Mouse (Mus musculus) brain, embryonic 18.5 days (tissue): ENCODE measurements around the gene Mapk8ip3.

Experiments
- DNase-seq: peaks from one replicate; pipeline ENCODE4 v3.0.0-alpha.2; 2012; ENCODE audit warnings: low read depth, low spot score

The Mapk8ip3 gene

DNA sequence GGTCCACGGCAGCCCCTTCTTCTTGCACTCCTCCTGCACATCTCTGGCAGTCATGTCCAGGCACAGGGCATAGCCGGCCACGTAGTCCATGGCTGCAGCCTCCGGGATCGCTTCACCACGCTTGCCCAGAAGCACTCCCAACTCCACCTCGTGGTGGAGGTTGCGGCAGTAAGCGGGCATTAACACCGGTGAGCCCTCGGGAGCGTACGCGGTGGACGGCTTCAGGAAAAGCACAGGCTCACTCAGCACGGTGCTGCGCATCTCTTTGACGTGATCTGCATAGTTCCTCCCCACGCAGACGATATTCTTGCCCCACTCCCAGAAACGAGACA, 87.1 kb downstream of the Mapk8ip3 start:
- no peak for DNase-seq

DNA sequence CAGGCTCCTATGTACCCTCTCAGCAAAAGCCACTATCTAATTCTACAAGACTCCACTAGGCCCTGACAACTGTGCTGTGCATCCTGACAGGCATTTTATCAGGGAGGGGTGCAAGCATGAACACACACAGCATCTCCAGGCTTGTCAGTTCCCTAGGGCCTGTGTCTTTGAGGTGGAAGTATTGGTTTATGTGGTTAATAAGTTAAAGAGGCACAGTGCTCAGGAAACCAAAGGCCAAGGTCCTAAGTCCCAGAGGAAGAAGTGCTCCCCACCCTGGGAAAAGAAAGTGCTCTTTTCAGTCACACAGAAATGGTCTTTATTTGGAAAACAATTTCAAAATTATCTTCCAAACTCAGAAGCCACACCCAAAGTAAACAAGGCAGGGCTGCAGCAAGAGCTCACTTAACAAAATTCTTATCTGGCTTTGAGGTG, 88.2 kb downstream of the Mapk8ip3 start:
- no peak for DNase-seq

DNA sequence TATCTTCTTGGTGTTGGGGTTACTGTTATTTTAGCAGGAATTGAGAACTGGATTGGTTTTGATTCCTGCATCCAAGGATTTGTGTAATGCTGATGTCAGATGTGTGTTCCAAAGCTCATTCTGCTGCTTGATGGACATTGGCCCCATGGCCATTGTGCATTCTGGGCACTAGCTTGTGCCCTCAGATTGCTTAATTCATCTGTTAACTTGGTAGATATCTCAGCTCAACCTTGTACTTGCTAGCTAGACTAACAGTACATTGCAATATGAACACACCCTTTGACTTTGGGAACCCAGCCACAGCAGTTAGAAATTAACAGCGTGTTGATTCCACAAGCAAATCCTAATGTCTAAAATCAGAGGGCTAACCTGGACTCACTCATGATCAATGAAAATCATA, 89.4 kb downstream of the Mapk8ip3 start:
- DNase-seq, result no peak

DNA sequence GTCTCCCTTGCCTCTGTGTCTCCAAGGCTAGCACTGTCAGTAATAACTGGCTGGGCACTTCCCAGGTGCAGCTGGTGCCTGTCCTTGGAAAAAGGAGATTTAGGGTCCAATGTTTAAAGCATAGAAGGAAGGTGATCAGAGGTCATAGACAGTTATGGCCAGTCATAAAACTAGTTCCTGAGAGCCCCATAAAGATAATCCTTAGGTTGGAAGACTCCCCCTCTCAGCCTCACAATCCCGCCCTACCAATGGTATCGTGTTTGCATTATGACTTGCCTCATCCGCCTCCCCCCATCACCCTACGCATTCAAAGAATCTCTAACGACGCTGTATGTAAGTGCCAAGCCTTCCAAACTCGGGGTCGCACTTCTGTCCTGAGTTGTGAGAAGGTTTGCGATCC, 92.3 kb downstream of the Mapk8ip3 start:
- DNase-seq, result no peak

DNA sequence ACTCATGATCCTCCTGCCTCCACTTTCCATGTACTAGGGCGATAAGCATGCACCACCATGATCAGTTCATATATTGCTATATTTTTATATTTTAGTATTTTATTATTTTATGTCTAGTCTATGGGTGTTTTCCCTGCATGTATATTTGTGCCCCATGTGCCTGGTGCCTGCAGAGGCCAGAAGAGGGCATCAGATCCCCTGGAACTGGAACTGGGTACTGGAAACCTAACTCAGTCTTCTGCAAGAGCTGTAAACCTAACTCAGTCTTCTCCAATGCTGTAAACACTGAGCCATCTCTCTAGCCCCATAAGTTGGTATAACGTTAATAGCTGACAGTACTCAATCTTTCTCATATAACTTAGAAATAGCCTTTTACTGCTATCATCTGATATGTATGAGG, 94.1 kb downstream of the Mapk8ip3 start:
- no peak for DNase-seq
